Mouse (Mus musculus): Measurements from ENCODE around the gene Cpsf4l.

- no peak for TF ChIP-seq POLR2A (IDR thresholded peaks at IDR 0.05; ENCODE audit: extremely low read depth, insufficient read depth, low read length)
- no peak for TF ChIP-seq CTCF (IDR thresholded peaks at IDR 0.05; ENCODE audit: extremely low read depth, insufficient read depth, low read length)
Observed at GRCm38 (mm10) chr11:113758851-113759250, 49.0 kb upstream of the Cpsf4l start.

Measured in cortical plate, adult 2 months (tissue).